Mouse (Mus musculus) embryonic facial prominence, embryonic 14.5 days (tissue): ENCODE measurements around the gene Klhl24. TPM values are rescaled to one million over a fixed set of nuclear protein-coding genes. Genes with fewer than 3 reads are reported as not detected.

Source experiments
- ATAC-seq: fragments of 200-750 bp; cut with Nextera tagmentation; 2 replicates; pipeline ENCODE4 v1.8.0; 2017; ENCODE audit warnings: low read depth, moderate number of reproducible peaks, moderate TSS enrichment
- DNase-seq: peaks from one replicate; pipeline ENCODE4 v3.0.0-alpha.2; 2015; ENCODE audit warnings: low spot score
- H3K27ac ChIP-seq: fragments of 300-500 bp; sonication (generic); replicated peaks from 2 replicates; pipeline ENCODE4 v1.5.1; 2014; ENCODE audit warnings: low read depth, mild to moderate bottlenecking, low read length, moderate library complexity
- H3K27me3 ChIP-seq: fragments of 300-500 bp; sonication (generic); replicated peaks from 2 replicates; pipeline ENCODE4 v1.6.1; 2014; ENCODE audit warnings: low read length; ENCODE audit not compliant: control insufficient read depth, insufficient read depth
- H3K36me3 ChIP-seq: fragments of 300-500 bp; sonication (generic); 2 replicates; pipeline ENCODE4 v1.6.1; 2014; ENCODE audit warnings: low read length, mixed read lengths; ENCODE audit not compliant: control insufficient read depth, insufficient read depth
- H3K4me1 ChIP-seq: fragments of 300-500 bp; sonication (generic); 2 replicates; pipeline ENCODE4 v1.6.1; 2014; ENCODE audit warnings: antibody characterized with exemption, low read length; ENCODE audit not compliant: control insufficient read depth, insufficient read depth
- H3K4me2 ChIP-seq: fragments of 300-500 bp; sonication (generic); 2 replicates; pipeline ENCODE4 v1.6.1; 2014; ENCODE audit warnings: low read depth, mild to moderate bottlenecking, low read length, moderate library complexity, mixed read lengths
- H3K4me3 ChIP-seq: fragments of 300-500 bp; sonication (generic); 2 replicates; pipeline ENCODE4 v1.5.1; 2014; ENCODE audit warnings: low read depth, mild to moderate bottlenecking, low read length
- H3K9ac ChIP-seq: fragments of 300-500 bp; sonication (generic); 2 replicates; pipeline ENCODE4 v1.6.1; 2014; ENCODE audit warnings: low read depth, mild to moderate bottlenecking, low read length, moderate library complexity, mixed read lengths
- H3K9me3 ChIP-seq: fragments of 300-500 bp; sonication (generic); 2 replicates; pipeline ENCODE4 v1.6.1; 2016; ENCODE audit warnings: low read length; ENCODE audit not compliant: control insufficient read depth
- WGBS: fragments of 180-500 bp; shearing (Covaris S2); extraction: QIAGEN DNeasy Blood & Tissue Kit; methylation state at CpG from one replicate; pipeline ENCODE4 v1.1.7; 2014; 5-methylcytosine and 5-hydroxymethylcytosine counted together
- polyA plus RNA-seq: library from polyadenylated mRNA; unstranded; fragments of >200 nt; fragmentation: Nextera tagmentation; extraction: Ambion mirVana; gene quantifications from 2 replicates; pipeline ENCODE4 v1.2.1, GENCODE M21; 2014

The Klhl24 gene
- polyA plus RNA-seq = 23.1 and 27.5 TPM in 2 replicates

GRCm38 (mm10) chr16:20097069-20097710 lies at the start of gene Klhl24:
Klhl24 (plus strand) TSS chr16:20097542.
- H3K4me2 ChIP-seq = peak within 1 kb of the TSS; percentile 61
- peak; percentile 99 for DNase-seq
- peak within 1 kb of the TSS; percentile 97 for H3K9ac ChIP-seq
- H3K36me3 ChIP-seq = no peaks in the 10 kb centered on the region
- peak within 1 kb of the TSS; percentile 99 for H3K4me3 ChIP-seq
- ATAC-seq = peak; percentile 96
- H3K4me1 ChIP-seq = no peaks in the 10 kb centered on the region
- no peaks in the 10 kb centered on the region for H3K27me3 ChIP-seq
- H3K27ac ChIP-seq = peak within 1 kb of the TSS; percentile 99
- 1% methylated on average over 22 of the region's 29 CpGs for WGBS
- H3K9me3 ChIP-seq = no peaks in the 10 kb centered on the region

- no peak for DNase-seq
- no peaks in the 10 kb centered on the region for H3K4me1 ChIP-seq
- ATAC-seq = no peak
- H3K27ac ChIP-seq = no peak overlapping the region
- H3K9me3 ChIP-seq = no peaks in the 10 kb centered on the region
- H3K27me3 ChIP-seq = no peaks in the 10 kb centered on the region
- 87% methylated on average over 3 of the region's 3 CpGs for WGBS
- no peaks in the 10 kb centered on the region for H3K36me3 ChIP-seq
- no peak overlapping the region for H3K9ac ChIP-seq
- no peak overlapping the region for H3K4me3 ChIP-seq
- H3K4me2 ChIP-seq = no peak overlapping the region
Measured at GRCm38 (mm10) chr16:20052655-20053054, 44.7 kb upstream of the Klhl24 start.

- H3K4me1 ChIP-seq = no peaks in the 10 kb centered on the region
- no peak overlapping the region for H3K27ac ChIP-seq
- no peak overlapping the region for H3K4me2 ChIP-seq
- H3K27me3 ChIP-seq = no peaks in the 10 kb centered on the region
- ATAC-seq (peak; percentile 94), DNase-seq (peak; percentile 83)
- H3K9me3 ChIP-seq = no peaks in the 10 kb centered on the region
- H3K9ac ChIP-seq = no peak overlapping the region
- WGBS = 35% methylated on average over 1 of the region's 1 CpGs
- H3K36me3 ChIP-seq = no peaks in the 10 kb centered on the region
- no peak overlapping the region for H3K4me3 ChIP-seq
Measured at GRCm38 (mm10) chr16:20072770-20073169, 24.6 kb upstream of the Klhl24 start.

- DNase-seq (no peak), ATAC-seq (no peak)
- Histone ChIP-seq H3K4me2 (no peak overlapping the region), H3K27ac (no peak overlapping the region), H3K9ac (no peak overlapping the region), H3K4me3 (no peak overlapping the region), H3K9me3 (no peaks in the 10 kb centered on the region), H3K36me3 (no peaks in the 10 kb centered on the region), H3K4me1 (no peaks in the 10 kb centered on the region), H3K27me3 (no peaks in the 10 kb centered on the region)
- WGBS = 71% methylated on average over 1 of the region's 1 CpGs
Measured at GRCm38 (mm10) chr16:20076675-20077074, 20.7 kb upstream of the Klhl24 start.

GRCm38 (mm10) chr16:20080271-20080670 lies 17.1 kb upstream of the Klhl24 start:
- H3K4me1 ChIP-seq = no peaks in the 10 kb centered on the region
- ATAC-seq (no peak), DNase-seq (no peak)
- H3K27me3 ChIP-seq = no peaks in the 10 kb centered on the region
- H3K9me3 ChIP-seq = no peaks in the 10 kb centered on the region
- H3K4me3 ChIP-seq = no peak overlapping the region
- H3K36me3 ChIP-seq = no peaks in the 10 kb centered on the region
- H3K4me2 ChIP-seq = no peak overlapping the region
- H3K9ac ChIP-seq = no peak overlapping the region
- WGBS = 76% methylated on average over 3 of the region's 3 CpGs
- H3K27ac ChIP-seq = no peak overlapping the region

- no peaks in the 10 kb centered on the region for H3K9me3 ChIP-seq
- no peak for ATAC-seq
- H3K4me2 ChIP-seq = no peak overlapping the region
- H3K36me3 ChIP-seq = no peaks in the 10 kb centered on the region
- no peak for DNase-seq
- H3K27me3 ChIP-seq = no peaks in the 10 kb centered on the region
- no peak overlapping the region for H3K4me3 ChIP-seq
- no peak overlapping the region for H3K9ac ChIP-seq
- no peaks in the 10 kb centered on the region for H3K4me1 ChIP-seq
- WGBS = 97% methylated on average over 1 of the region's 1 CpGs
- H3K27ac ChIP-seq = no peak overlapping the region
Measured at GRCm38 (mm10) chr16:20084623-20085022, 12.7 kb upstream of the Klhl24 start.

DNA sequence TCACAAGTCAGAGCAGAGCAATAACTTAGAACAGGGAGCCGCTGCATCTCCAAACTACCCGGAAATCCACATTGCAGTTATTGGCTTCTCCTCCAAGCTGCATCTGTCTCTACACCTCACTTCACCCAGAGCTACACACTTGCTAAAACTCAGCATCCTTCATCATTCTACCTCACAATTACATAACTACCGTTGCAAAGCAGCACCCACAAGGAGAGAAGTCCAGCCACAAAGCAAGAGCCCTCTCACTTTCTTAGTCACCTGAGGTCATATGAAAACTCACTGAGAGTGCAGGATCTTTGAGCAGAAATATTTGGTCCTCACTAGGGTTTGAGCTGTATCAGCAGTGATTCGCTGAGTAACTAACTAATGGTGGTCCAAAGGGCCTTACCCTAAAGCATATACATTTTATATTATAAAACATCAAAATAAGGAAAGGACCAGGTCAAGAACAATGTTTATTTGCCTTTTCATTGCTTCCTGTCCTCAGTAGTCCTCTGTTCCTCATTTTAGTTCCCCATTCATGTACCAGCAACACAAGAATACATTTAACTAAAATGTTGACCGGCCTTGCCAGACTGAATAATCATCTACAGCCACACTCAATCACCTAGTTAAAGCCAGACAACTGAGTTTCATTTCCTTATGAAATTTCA lies 12.0 kb upstream of the Klhl24 start:
- no peak overlapping the region for H3K9ac ChIP-seq
- WGBS = 90% methylated on average over 5 of the region's 5 CpGs
- H3K4me3 ChIP-seq = no peak overlapping the region
- H3K9me3 ChIP-seq = no peaks in the 10 kb centered on the region
- H3K4me2 ChIP-seq = no peak overlapping the region
- no peaks in the 10 kb centered on the region for H3K4me1 ChIP-seq
- no peaks in the 10 kb centered on the region for H3K27me3 ChIP-seq
- no peak overlapping the region for H3K27ac ChIP-seq
- DNase-seq = no peak
- no peak for ATAC-seq
- H3K36me3 ChIP-seq = no peaks in the 10 kb centered on the region

GRCm38 (mm10) chr16:20086976-20087375 lies 10.4 kb upstream of the Klhl24 start:
- H3K36me3 ChIP-seq = no peaks in the 10 kb centered on the region
- H3K9ac ChIP-seq = no peak overlapping the region
- H3K4me2 ChIP-seq = no peak overlapping the region
- no peaks in the 10 kb centered on the region for H3K4me1 ChIP-seq
- no peak overlapping the region for H3K27ac ChIP-seq
- H3K9me3 ChIP-seq = no peaks in the 10 kb centered on the region
- DNase-seq (no peak), ATAC-seq (no peak)
- no peak overlapping the region for H3K4me3 ChIP-seq
- H3K27me3 ChIP-seq = no peaks in the 10 kb centered on the region
- WGBS = 78% methylated on average over 5 of the region's 5 CpGs

DNA sequence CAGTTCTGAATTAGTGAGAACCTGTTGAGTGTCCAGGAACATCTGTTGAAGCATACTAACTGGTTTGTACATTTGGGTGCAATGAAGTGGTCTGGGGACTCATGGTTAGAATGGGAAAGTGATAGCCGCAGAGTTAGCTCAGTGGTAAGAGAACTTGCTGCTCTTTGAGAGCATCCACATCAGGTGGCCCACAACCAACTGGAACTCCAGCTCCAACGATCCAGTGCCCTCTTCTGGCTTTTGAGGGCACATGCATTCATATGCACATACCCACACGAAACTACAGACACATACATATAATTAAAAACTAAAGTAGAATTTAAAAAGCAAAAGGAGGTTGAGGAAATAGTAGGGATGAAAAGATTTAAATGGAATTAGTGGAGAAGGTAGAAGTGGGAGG lies 7.7 kb upstream of the Klhl24 start:
- no peaks in the 10 kb centered on the region for H3K4me1 ChIP-seq
- DNase-seq (no peak), ATAC-seq (no peak)
- H3K27me3 ChIP-seq = no peaks in the 10 kb centered on the region
- no peaks in the 10 kb centered on the region for H3K9me3 ChIP-seq
- no peak overlapping the region for H3K9ac ChIP-seq
- no peaks in the 10 kb centered on the region for H3K36me3 ChIP-seq
- no peak overlapping the region for H3K27ac ChIP-seq
- WGBS = 95% methylated on average over 3 of the region's 3 CpGs
- H3K4me2 ChIP-seq = no peak overlapping the region
- no peak overlapping the region for H3K4me3 ChIP-seq
